Mouse (Mus musculus): ENCODE measurements around the gene Vps26a. TPM values are rescaled to one million over a fixed set of nuclear protein-coding genes. Genes with fewer than 3 reads are reported as not detected.

Gene Vps26a
- polyA plus RNA-seq, 1 experiment from 2014 or later: 77.4 TPM

DNA sequence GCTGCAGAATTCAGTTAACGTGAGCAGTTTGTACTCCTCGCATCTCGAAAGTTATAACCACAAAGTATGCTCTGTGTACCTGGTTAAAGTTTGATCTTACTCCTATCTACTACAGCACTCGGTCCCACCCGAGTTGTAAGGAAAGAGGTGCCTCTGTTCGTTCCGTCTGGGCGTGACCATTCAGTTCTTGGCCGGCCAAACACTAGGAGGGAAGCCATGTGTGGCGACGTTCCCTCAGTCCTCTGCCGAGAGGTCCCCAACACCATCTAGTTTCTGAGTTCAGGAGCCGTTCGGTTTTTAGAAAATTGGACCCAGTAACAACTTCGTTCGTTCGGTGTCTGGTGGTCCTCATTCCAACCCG, 36.3 kb downstream of the Vps26a start:
- peak overlapping the region; percentile 78 for H3K4me2 ChIP-seq
- no peaks in the 10 kb centered on the region for H3K9me3 ChIP-seq (ENCODE audit: control insufficient read depth, low read length)
- peaks cover 10% of the 10 kb centered on the region; the same call in 1 of the 2 replicates for H3K4me1 ChIP-seq (replicated peaks; ENCODE audit: control insufficient read depth, insufficient read depth, low read length)
- peak overlapping the region; percentile 82 for H3K27ac ChIP-seq (ENCODE audit: low read depth, low read length)
- WGBS: 34% methylated on average over 18 of the region's 18 CpGs
- ATAC-seq (replicated peaks; ENCODE audit: low FRiP score) (peak; percentile 43), DNase-seq (ENCODE audit: low spot score) (no peak)
- peak overlapping the region; percentile 98 for H3K9ac ChIP-seq (ENCODE audit: low read depth, low read length)
- H3K27me3 ChIP-seq (replicated peaks; ENCODE audit: control insufficient read depth, insufficient read depth, low read length): no peaks in the 10 kb centered on the region
- peaks cover 14% of the 10 kb centered on the region for H3K36me3 ChIP-seq (ENCODE audit: control insufficient read depth, insufficient read depth, low read length)
- peak overlapping the region; percentile 99 for H3K4me3 ChIP-seq (ENCODE audit: low read depth, low read length)

GRCm38 (mm10) chr10:62449364-62450279, 37.0 kb downstream of the Vps26a start, which contains the start of the genes 4930507D05Rik and Supv3l1:
4930507D05Rik (plus strand) TSS chr10:62449489.
Supv3l1 (minus strand) TSS chr10:62449738.
- Histone ChIP-seq H3K36me3 (ENCODE audit: control insufficient read depth, insufficient read depth, low read length) (peaks cover 14% of the 10 kb centered on the region), H3K9me3 (ENCODE audit: control insufficient read depth, low read length) (no peaks in the 10 kb centered on the region), H3K27me3 (replicated peaks; ENCODE audit: control insufficient read depth, insufficient read depth, low read length) (no peaks in the 10 kb centered on the region), H3K4me3 (ENCODE audit: low read depth, low read length) (peak within 1 kb of the TSS; percentile 99), H3K4me1 (replicated peaks; ENCODE audit: control insufficient read depth, insufficient read depth, low read length) (peaks cover 10% of the 10 kb centered on the region; the same call in 1 of the 2 replicates), H3K4me2 (peak within 1 kb of the TSS; percentile 78), H3K27ac (ENCODE audit: low read depth, low read length) (peak within 1 kb of the TSS; percentile 82), H3K9ac (ENCODE audit: low read depth, low read length) (peak within 1 kb of the TSS; percentile 98)
- ATAC-seq (replicated peaks; ENCODE audit: low FRiP score) (peak; percentile 86), DNase-seq (ENCODE audit: low spot score) (peak; percentile 94)
- WGBS: under 1% methylated on average over 73 of the region's 73 CpGs

DNA sequence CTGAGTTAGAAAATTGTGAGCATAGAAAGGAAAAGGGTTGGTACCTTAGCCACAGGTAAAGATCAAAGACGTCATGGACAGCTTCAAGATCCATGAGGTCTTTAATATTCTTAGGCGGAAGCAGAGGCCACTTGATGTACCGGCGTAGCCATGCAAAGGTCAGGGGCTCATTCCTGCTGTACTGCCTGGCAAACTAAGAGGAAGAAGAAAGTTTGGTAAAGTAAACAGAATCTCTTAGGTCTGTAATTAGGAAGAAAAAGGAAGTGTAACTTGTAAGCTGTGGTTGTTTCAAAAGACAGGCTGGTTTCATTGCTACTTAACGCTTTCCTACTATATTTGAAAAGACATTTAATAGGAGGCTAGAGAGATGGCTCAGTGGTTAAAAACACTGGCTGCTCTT, 56.2 kb downstream of the Vps26a start:
- H3K9ac ChIP-seq (ENCODE audit: low read depth, low read length): no peak overlapping the region
- WGBS: 94% methylated on average over 5 of the region's 5 CpGs
- ATAC-seq (replicated peaks; ENCODE audit: low FRiP score) (no peak), DNase-seq (ENCODE audit: low spot score) (no peak)
- H3K27me3 ChIP-seq (replicated peaks; ENCODE audit: control insufficient read depth, insufficient read depth, low read length): no peaks in the 10 kb centered on the region
- no peaks in the 10 kb centered on the region for H3K4me1 ChIP-seq (replicated peaks; ENCODE audit: control insufficient read depth, insufficient read depth, low read length)
- H3K4me2 ChIP-seq: no peak overlapping the region
- H3K36me3 ChIP-seq (ENCODE audit: control insufficient read depth, insufficient read depth, low read length): peaks cover 51% of the 10 kb centered on the region
- H3K9me3 ChIP-seq (ENCODE audit: control insufficient read depth, low read length): no peaks in the 10 kb centered on the region
- no peak overlapping the region for H3K27ac ChIP-seq (ENCODE audit: low read depth, low read length)
- H3K4me3 ChIP-seq (ENCODE audit: low read depth, low read length): no peak overlapping the region

DNA sequence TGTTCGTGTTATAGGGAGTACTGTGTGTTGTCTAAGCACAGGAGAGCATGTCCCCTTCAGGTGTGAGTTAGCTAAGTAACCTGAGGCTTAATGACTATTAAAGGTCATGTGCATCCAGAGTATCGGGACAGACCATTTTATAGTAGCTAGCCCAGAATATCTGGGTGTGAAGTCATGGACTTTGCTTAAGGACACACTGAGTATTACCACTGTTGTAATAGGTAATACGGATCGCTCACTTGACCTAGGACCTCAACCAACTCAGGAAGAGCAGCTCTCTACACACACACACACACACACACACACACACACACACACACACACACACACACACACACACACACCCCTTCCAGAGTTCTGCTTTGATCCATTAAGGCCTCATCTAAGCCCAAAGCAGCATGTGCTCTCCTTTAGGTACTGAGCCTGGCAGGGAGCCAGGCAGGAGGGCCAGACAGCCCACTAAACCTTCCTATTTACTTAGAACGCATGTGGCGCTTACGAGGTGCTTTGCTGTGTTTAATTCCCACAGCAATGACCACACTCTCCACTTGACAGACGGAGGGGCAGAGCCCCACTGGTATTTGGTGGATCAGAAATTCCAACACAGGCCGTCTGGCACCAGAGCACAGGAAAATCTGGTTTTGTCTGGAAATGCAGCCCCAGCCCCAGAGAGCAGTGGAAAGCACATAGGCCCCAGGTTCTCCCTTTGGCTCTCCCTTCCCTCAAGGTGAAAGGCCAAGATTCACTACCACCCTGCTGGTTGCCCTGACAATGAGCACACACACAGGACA, 61.3 kb downstream of the Vps26a start:
- Histone ChIP-seq H3K36me3 (ENCODE audit: control insufficient read depth, insufficient read depth, low read length) (peaks cover 19% of the 10 kb centered on the region), H3K4me1 (replicated peaks; ENCODE audit: control insufficient read depth, insufficient read depth, low read length) (no peaks in the 10 kb centered on the region), H3K27ac (ENCODE audit: low read depth, low read length) (0 out of 2 replicates have a peak overlapping the region, but pooled peaks have one; percentile 23), H3K4me2 (no peak overlapping the region), H3K27me3 (replicated peaks; ENCODE audit: control insufficient read depth, insufficient read depth, low read length) (no peaks in the 10 kb centered on the region), H3K9ac (ENCODE audit: low read depth, low read length) (no peak overlapping the region), H3K4me3 (ENCODE audit: low read depth, low read length) (no peak overlapping the region), H3K9me3 (ENCODE audit: control insufficient read depth, low read length) (no peaks in the 10 kb centered on the region)
- WGBS: 64% methylated on average over 9 of the region's 9 CpGs
- ATAC-seq (replicated peaks; ENCODE audit: low FRiP score) (no peak), DNase-seq (ENCODE audit: low spot score) (no peak)

- no peaks in the 10 kb centered on the region for H3K4me1 ChIP-seq (replicated peaks; ENCODE audit: control insufficient read depth, insufficient read depth, low read length)
- no peaks in the 10 kb centered on the region for H3K9me3 ChIP-seq (ENCODE audit: control insufficient read depth, low read length)
- DNase-seq (ENCODE audit: low spot score): no peak
- no peak within 1 kb of the TSS for H3K27ac ChIP-seq (ENCODE audit: low read depth, low read length)
- H3K4me3 ChIP-seq (ENCODE audit: low read depth, low read length): peak within 1 kb of the TSS; percentile 27
- H3K9ac ChIP-seq (ENCODE audit: low read depth, low read length): no peak within 1 kb of the TSS
- H3K27me3 ChIP-seq (replicated peaks; ENCODE audit: control insufficient read depth, insufficient read depth, low read length): no peaks in the 10 kb centered on the region
- ATAC-seq (replicated peaks; ENCODE audit: low FRiP score): no peak; the same call in 1 of the 2 replicates
- WGBS: 50% methylated on average over 15 of the region's 15 CpGs
- H3K36me3 ChIP-seq (ENCODE audit: control insufficient read depth, insufficient read depth, low read length): no peaks in the 10 kb centered on the region
- peak within 1 kb of the TSS; percentile 38 for H3K4me2 ChIP-seq
Observed at GRCm38 (mm10) chr10:62422255-62422654, 64.3 kb downstream of the Vps26a start, which contains the start of gene Hkdc1. Hkdc1 (minus strand) TSS chr10:62422491.

- WGBS: 69% methylated on average over 3 of the region's 3 CpGs
- Histone ChIP-seq H3K27ac (ENCODE audit: low read depth, low read length) (no peak overlapping the region), H3K9me3 (ENCODE audit: control insufficient read depth, low read length) (no peaks in the 10 kb centered on the region), H3K9ac (ENCODE audit: low read depth, low read length) (no peak overlapping the region), H3K27me3 (replicated peaks; ENCODE audit: control insufficient read depth, insufficient read depth, low read length) (no peaks in the 10 kb centered on the region), H3K4me3 (ENCODE audit: low read depth, low read length) (no peak overlapping the region; the same call in 1 of the 2 replicates), H3K36me3 (ENCODE audit: control insufficient read depth, insufficient read depth, low read length) (no peaks in the 10 kb centered on the region), H3K4me2 (peak overlapping the region; percentile 38), H3K4me1 (replicated peaks; ENCODE audit: control insufficient read depth, insufficient read depth, low read length) (no peaks in the 10 kb centered on the region)
- ATAC-seq (replicated peaks; ENCODE audit: low FRiP score) (no peak), DNase-seq (ENCODE audit: low spot score) (no peak)
Observed at GRCm38 (mm10) chr10:62421127-62421526, 65.5 kb downstream of the Vps26a start.

DNA sequence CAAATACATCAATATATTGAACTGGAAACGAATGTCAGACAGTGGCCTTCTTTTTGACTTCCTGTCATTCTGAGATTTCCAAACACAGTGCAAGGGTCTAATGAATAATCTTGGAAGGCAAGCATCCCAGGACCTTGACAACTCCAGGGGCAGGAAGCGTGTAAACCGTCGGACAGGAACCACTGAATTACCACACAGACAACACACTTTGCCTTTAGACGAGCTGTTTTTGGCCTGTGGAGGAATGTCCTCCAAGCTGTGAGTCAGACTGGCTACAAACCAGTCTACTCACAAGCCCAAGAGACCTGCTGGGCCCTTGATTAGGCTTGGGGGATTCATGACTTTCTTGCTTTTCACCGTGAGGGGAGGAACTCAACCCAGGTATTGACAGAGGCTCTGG, 66.2 kb downstream of the Vps26a start:
- no peak overlapping the region for H3K4me3 ChIP-seq (ENCODE audit: low read depth, low read length)
- WGBS: 55% methylated on average over 6 of the region's 6 CpGs
- no peaks in the 10 kb centered on the region for H3K27me3 ChIP-seq (replicated peaks; ENCODE audit: control insufficient read depth, insufficient read depth, low read length)
- DNase-seq (ENCODE audit: low spot score) (no peak), ATAC-seq (replicated peaks; ENCODE audit: low FRiP score) (no peak)
- no peak overlapping the region for H3K27ac ChIP-seq (ENCODE audit: low read depth, low read length)
- H3K4me2 ChIP-seq: peak overlapping the region; percentile 38; the same call in 1 of the 2 replicates
- no peak overlapping the region for H3K9ac ChIP-seq (ENCODE audit: low read depth, low read length)
- H3K36me3 ChIP-seq (ENCODE audit: control insufficient read depth, insufficient read depth, low read length): no peaks in the 10 kb centered on the region
- no peaks in the 10 kb centered on the region for H3K9me3 ChIP-seq (ENCODE audit: control insufficient read depth, low read length)
- H3K4me1 ChIP-seq (replicated peaks; ENCODE audit: control insufficient read depth, insufficient read depth, low read length): no peaks in the 10 kb centered on the region; the same call in 1 of the 2 replicates

GRCm38 (mm10) chr10:62419422-62419821, 67.2 kb downstream of the Vps26a start:
- no peaks in the 10 kb centered on the region; the same call in 1 of the 2 replicates for H3K4me1 ChIP-seq (replicated peaks; ENCODE audit: control insufficient read depth, insufficient read depth, low read length)
- WGBS: 79% methylated on average over 5 of the region's 5 CpGs
- ATAC-seq (replicated peaks; ENCODE audit: low FRiP score) (no peak), DNase-seq (ENCODE audit: low spot score) (no peak)
- no peak overlapping the region for H3K27ac ChIP-seq (ENCODE audit: low read depth, low read length)
- H3K9ac ChIP-seq (ENCODE audit: low read depth, low read length): no peak overlapping the region
- no peak overlapping the region for H3K4me2 ChIP-seq
- no peaks in the 10 kb centered on the region for H3K27me3 ChIP-seq (replicated peaks; ENCODE audit: control insufficient read depth, insufficient read depth, low read length)
- H3K36me3 ChIP-seq (ENCODE audit: control insufficient read depth, insufficient read depth, low read length): no peaks in the 10 kb centered on the region
- no peaks in the 10 kb centered on the region for H3K9me3 ChIP-seq (ENCODE audit: control insufficient read depth, low read length)
- no peak overlapping the region for H3K4me3 ChIP-seq (ENCODE audit: low read depth, low read length)

Measured in liver, embryonic 11.5 days (tissue).